Mouse (Mus musculus): Measurements from ENCODE around the gene C2cd3.

- TF ChIP-seq CTCF (IDR thresholded peaks at IDR 0.05; ENCODE audit: borderline replicate concordance, insufficient read depth, low read depth, low read length) (no peak), POLR2A (IDR thresholded peaks at IDR 0.05; ENCODE audit: borderline replicate concordance, insufficient read depth, low read length) (no peak)
Measured at GRCm38 (mm10) chr7:100331269-100331668, 40.8 kb upstream of the C2cd3 start.
